Mouse (Mus musculus) heart, postnatal 25 days (tissue): ENCODE results near the gene Esrp2. TPM values are rescaled to one million over a fixed set of nuclear protein-coding genes. Genes with fewer than 3 reads are reported as not detected.

Experiments
- DNase-seq: peaks from one replicate; pipeline ENCODE4 v3.0.0; 2022; ENCODE audit warnings: low spot score
- intact Hi-C: fragments of 180-260 bp; cut with DNase I; formaldehyde crosslinking; loops from one replicate; pipeline ENCODE4 v1.15.1; 2025
- total RNA-seq, 2 experiments: library from RNA; stranded (reverse); gene quantifications; 2 replicates each; pipeline ENCODE4 v1.2.3; 2021

The Esrp2 gene
- total RNA-seq, 2 experiments from 2014 or later, result 0.53 to 0.60 TPM

- intact Hi-C loops, result no loop called here
- DNase-seq, result no peak
Measured at GRCm38 (mm10) chr8:106129997-106130396, 6.8 kb downstream of the Esrp2 start.

DNA sequence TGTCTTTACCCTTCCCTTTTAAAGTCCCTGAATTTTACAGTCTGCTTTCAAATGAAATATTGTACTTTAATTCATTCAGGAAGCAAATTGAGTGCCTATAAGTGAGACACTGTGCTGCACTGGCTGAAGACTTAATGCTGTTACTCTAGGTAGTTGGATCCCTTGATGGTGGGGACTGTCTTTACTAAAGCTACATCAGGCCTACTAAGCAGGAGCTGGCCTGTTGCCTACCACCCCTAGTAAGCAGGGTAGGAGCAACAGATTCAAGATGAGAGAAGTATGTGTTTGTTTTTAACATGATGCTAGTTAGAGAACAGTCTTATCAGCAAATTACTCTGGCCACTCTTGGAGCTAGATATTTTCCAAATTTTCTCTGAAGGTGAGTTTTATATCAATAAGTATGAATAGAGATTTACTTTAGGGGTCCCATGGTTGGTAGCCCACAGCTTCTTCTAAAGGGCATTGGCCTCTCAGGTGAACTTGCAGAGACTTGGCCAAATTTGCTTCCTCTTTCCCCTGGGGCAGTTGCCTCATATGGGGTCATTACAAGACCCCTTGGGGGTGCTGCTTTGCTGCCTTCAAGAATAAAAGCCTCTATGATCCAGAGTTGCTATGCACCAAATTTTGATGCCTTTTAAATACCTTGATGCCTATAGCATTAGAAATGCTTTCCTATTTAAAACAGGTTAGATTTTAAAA is 7.4 kb downstream of the Esrp2 start:
- DNase-seq, result no peak
- intact Hi-C loops, result no loop called here

- DNase-seq, result no peak
- intact Hi-C loops, result no loop called here
Measured at GRCm38 (mm10) chr8:106127882-106128410, 8.8 kb downstream of the Esrp2 start.

- no peak for DNase-seq
- intact Hi-C loops, result no loop called here
Measured at GRCm38 (mm10) chr8:106127054-106127453, 9.7 kb downstream of the Esrp2 start.

GRCm38 (mm10) chr8:106126055-106126454 is 10.7 kb downstream of the Esrp2 start:
- no peak for DNase-seq
- intact Hi-C loops, result no loop called here

DNA sequence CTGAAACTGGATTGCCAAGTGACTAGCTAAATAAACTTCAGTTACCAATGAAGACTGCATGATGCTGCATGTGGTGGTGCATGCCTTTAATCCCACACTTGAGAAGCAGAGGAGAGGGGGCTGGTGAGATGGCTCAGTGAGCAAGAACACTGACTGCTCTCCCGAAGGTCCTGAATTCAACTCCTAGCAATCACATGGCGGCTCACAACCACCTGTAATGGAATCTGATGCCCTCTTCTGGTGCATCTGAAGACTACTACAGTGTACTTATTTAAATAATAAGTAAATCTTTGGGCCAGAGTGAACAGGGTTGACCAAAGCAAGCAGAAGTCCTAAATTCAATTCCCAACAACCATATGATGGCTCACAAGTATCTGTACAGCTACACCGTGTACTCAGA is 13.3 kb downstream of the Esrp2 start:
- no peak for DNase-seq
- intact Hi-C loops, result no loop called here

DNA sequence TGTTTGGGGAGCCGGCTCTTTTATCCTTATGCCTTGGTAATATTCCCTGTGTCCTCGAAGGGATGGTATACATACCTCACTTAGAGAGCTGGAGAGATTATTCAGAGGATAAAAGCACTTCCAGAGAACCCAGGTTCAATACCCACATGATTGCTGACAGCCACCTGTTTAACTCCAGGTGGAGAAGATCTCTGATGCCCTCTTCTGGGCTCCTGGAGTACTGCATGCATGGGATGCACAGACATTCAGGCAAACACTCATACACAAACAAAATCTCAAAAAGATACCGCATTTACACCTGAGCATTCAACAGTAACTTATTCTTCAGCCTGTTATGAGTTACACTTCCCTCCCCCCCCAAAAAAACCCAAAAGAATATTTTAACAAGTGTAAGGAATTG is 20.9 kb downstream of the Esrp2 start:
- no peak for DNase-seq
- intact Hi-C loops, result loop anchor here (5.0 kb wide), 1 partner anchor 124 kb away; the partner anchor contains the start of gene Dus2

DNA sequence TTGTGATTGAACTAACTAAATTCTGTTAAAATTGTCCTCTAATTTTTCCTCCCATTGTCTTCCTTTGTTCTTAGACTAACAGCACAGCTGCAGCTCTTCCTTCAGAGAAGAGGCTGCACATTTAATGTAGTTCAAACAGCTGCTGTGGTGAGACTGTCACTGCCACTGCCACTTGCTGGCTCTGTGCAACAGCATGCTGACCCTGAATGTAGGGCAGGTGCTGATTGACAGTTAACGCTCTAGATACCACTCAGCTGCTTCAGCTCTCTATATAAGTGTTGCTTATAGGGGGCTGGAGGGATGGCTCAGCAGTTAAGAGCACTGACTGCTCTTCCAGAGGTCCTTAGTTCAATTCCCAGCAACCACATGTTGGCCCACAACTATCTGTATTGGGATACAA is 24.3 kb downstream of the Esrp2 start:
- no peak for DNase-seq
- intact Hi-C loops, result no loop called here

DNA sequence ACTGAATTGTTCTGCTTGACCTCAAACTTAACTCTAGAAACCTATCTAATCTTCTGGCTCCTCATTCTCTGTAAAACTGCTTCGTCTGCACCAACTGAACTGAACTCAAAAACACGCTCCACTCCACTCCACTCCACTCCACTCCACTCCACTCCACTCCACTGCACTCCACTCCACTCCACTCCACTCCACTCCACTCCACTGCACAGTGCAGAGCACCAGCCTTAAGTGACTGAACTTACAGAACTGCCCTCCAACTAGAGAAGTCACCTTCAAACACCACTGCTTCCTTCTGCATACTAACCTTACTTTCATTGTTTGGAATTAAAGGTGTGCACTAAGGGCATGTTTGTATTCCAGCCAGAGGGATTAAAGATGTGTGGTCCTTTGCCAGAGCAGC is 24.7 kb downstream of the Esrp2 start:
- DNase-seq, result no peak
- intact Hi-C loops, result no loop called here

GRCm38 (mm10) chr8:106108729-106109128 is 28.0 kb downstream of the Esrp2 start:
- no peak for DNase-seq
- intact Hi-C loops, result loop anchor here (1.0 kb wide), 1 partner anchor 9 kb away; no protein-coding TSS in a partner anchor

DNA sequence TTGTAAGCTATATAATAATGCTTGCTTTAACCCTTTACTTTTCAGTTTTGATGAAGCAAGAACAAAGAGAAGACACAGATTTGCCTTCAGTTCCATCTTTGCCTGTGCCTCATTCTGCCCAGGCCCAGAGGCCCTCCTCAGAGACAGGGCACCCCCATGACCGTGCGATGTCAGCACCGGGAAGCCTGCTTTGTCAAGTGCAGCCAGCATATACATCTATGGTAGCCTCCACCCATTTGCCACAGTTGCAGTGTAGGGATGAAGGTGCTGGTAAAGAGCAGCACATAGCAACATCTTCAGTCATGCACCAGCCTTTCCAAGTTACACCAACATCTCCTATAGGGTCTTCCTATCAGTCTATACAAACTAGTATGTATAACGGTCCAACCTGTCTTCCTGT is 28.7 kb downstream of the Esrp2 start:
- intact Hi-C loops, result loop anchor here (1.0 kb wide), 1 partner anchor 9 kb away; no protein-coding TSS in a partner anchor
- no peak for DNase-seq

- no peak for DNase-seq
- intact Hi-C loops, result no loop called here
Measured at GRCm38 (mm10) chr8:106106193-106106592, 30.6 kb downstream of the Esrp2 start.

DNA sequence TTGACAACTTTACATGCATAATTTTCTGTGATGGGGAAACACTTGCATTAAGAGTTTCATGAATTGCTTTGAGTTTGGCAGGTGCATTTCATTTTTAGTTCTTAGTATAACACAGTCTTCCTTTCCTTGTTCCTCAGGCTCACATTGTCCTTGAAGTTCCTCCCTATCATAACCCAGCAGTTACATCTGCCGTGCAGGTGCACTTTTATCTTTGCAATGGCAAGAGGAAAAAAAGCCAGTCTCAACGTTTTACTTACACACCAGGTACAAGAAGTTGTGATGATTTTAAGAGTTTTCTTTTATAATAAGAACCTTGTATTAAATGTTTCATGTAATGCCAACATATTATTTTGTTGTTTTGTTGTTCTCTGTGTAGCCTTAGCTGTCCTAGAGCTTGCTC is 32.9 kb downstream of the Esrp2 start:
- intact Hi-C loops, result no loop called here
- DNase-seq, result no peak

DNA sequence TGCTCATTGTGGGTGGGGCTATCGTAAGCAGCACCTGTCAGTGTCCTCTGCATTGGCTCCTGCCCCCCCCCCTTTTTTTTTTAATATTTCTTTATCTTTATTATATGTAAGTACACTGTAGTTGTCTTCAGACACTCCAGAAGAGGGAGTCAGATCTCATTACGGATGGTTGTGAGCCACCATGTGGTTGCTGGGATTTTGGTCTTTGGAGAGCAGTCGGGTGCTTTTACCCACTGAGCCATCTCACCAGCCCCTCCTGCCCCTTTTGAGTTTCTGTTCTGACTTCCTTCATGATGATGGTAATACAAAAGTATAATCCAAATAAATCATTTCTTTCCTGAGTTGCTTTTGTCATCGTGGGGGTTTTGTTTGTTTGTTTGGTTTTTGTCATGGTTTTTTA is 34.5 kb downstream of the Esrp2 start:
- intact Hi-C loops, result no loop called here
- DNase-seq, result no peak

Other genes with a start within 250 kb of the Esrp2 start
- under 1 TPM; 0.61 to 0.65 TPM for gene Nrn1l, start 243.4 kb downstream of the Esrp2 start, total RNA-seq
- gene Pskh1, start 236.5 kb downstream of the Esrp2 start, total RNA-seq, result 10 to 100 TPM; 16.0 to 16.6 TPM
- under 1 TPM in 1 of 2 experiments, not detected in 1; 0.31 TPM for gene Ctrl, start 203.1 kb downstream of the Esrp2 start, total RNA-seq
- gene Psmb10, start 198.5 kb downstream of the Esrp2 start, total RNA-seq, result 10 to 100 TPM; 64.8 to 68.3 TPM
- 1 to 10 TPM in 1 of 2 experiments, under 1 TPM in 1; 0.75 to 1.3 TPM for gene Lcat, start 193.6 kb downstream of the Esrp2 start, total RNA-seq
- 10 to 100 TPM; 39.4 to 48.7 TPM for gene Slc12a4, start 170.9 kb downstream of the Esrp2 start, total RNA-seq
- not detected for gene Dpep3, start 157.5 kb downstream of the Esrp2 start, total RNA-seq
- gene Dus2, start 145.6 kb downstream of the Esrp2 start, total RNA-seq, result 1 to 10 TPM; 8.8 to 8.9 TPM
- not detected for gene Dpep2nb, start 131.0 kb downstream of the Esrp2 start, total RNA-seq
- 10 to 100 TPM; 10.1 to 10.3 TPM for gene Ddx28, start 125.1 kb downstream of the Esrp2 start, total RNA-seq
- gene Nfatc3, start 78.1 kb downstream of the Esrp2 start, total RNA-seq, result 10 to 100 TPM; 19.3 to 21.7 TPM
- 1 to 10 TPM; 7.8 to 8.7 TPM for gene Pla2g15, start 13.4 kb upstream of the Esrp2 start, total RNA-seq
- 10 to 100 TPM; 12.0 to 12.2 TPM for gene Slc7a6, start 31.9 kb upstream of the Esrp2 start, total RNA-seq
- gene Slc7a6os, start 74.0 kb upstream of the Esrp2 start, total RNA-seq, result 10 to 100 TPM in 1 of 2 experiments, 1 to 10 TPM in 1; 9.6 to 10.9 TPM
- 10 to 100 TPM; 23.1 to 25.8 TPM for gene Prmt7, start 74.0 kb upstream of the Esrp2 start, total RNA-seq
- gene Smpd3, start 201.0 kb upstream of the Esrp2 start, total RNA-seq, result 1 to 10 TPM; 3.6 to 4.9 TPM